Mouse (Mus musculus): Measurements from ENCODE around the gene Rab11a. TPM values are rescaled to one million over a fixed set of nuclear protein-coding genes. Genes with fewer than 3 reads are reported as not detected.
"Not testable (repeated sequence)": the region's sequence is repeated elsewhere in the genome, so short reads cannot be mapped to it uniquely, and the experiment has no call there.

Rab11a gene
- polyA plus RNA-seq, 1 experiment: 793 TPM

DNA sequence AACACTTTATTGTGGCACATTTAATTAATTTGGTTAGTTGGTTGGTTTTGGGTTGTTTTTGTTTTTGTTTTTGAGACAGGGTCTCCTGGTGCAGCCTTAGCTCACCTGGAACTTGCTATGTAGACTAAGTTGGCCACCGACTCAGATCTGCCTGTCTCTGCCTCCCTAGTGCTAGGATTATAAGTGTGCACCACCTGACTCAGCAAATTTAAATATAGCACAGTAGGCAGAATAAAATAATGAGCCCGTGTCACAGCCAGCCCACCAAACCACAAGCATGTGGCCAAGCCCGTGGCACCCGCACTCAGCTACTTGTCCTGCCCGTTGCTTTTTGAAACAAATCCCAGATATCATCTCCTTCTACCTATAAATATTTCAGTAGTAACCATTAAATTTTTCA is 15.0 kb upstream of the Rab11a start:
- Histone ChIP-seq H3K9me3 (no peaks in the 10 kb centered on the region), H3K27me3 (replicated peaks) (no peaks in the 10 kb centered on the region), H3K4me3 (replicated peaks) (no peak overlapping the region), H3K4me1 (peaks cover 39% of the 10 kb centered on the region), H3K36me3 (replicated peaks; ENCODE audit: low read length) (no peaks in the 10 kb centered on the region)
- TF ChIP-seq FLI1 (IDR thresholded peaks at IDR 0.05; ENCODE audit: low read length): no peak
- no peak for TF ChIP-seq GATA1 (IDR thresholded peaks at IDR 0.05; ENCODE audit: borderline replicate concordance, low read length)

DNA sequence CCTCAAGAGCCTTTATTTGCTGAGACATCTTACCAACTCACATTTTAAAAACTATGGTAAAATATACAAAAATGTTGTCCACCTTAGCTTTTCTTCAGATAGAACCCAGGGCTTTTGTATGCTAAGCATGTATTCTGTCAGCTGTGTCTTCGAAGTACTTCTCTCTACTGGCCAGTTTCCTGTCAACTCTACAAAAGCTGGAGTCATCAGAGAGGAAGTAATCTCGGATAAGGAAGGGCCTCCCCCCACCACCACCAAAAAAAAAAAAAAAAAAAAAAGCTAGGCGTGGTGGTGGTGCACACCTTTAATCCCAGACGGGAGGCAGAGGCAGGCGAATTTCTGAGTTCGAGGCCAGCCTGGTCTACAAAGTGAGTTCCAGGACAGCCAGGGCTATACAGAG is 11.8 kb upstream of the Rab11a start:
- TF ChIP-seq FLI1 (IDR thresholded peaks at IDR 0.05; ENCODE audit: low read length) (no peak), GATA1 (IDR thresholded peaks at IDR 0.05; ENCODE audit: borderline replicate concordance, low read length) (no peak)
- Histone ChIP-seq H3K4me3 (replicated peaks) (no peak overlapping the region), H3K9me3 (no peaks in the 10 kb centered on the region), H3K27me3 (replicated peaks) (no peaks in the 10 kb centered on the region), H3K36me3 (replicated peaks; ENCODE audit: low read length) (no peaks in the 10 kb centered on the region), H3K4me1 (peaks cover 45% of the 10 kb centered on the region)

DNA sequence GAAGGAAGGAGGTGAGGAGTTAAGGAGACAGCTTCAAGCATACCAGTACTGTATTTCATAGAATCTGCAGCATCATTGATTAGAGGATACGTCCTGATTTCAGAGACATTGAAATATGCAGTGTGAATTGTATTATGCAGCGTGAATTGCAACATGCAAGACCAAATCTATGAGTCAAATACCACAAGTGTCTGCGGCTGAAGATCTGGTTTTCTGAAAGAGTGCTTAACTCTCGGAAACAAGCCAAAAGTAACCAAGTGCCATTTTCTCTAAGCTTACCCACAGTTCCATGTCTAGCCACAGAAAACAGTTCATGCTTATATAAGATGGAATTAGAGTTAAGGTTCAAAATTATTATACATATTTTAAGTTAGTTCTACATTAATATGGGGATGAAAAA is 10.2 kb upstream of the Rab11a start:
- Histone ChIP-seq H3K36me3 (replicated peaks; ENCODE audit: low read length) (no peaks in the 10 kb centered on the region), H3K27me3 (replicated peaks) (no peaks in the 10 kb centered on the region), H3K4me1 (peaks cover 42% of the 10 kb centered on the region), H3K9me3 (no peaks in the 10 kb centered on the region), H3K4me3 (replicated peaks) (no peak overlapping the region)
- TF ChIP-seq GATA1 (IDR thresholded peaks at IDR 0.05; ENCODE audit: borderline replicate concordance, low read length) (no peak), FLI1 (IDR thresholded peaks at IDR 0.05; ENCODE audit: low read length) (no peak)

DNA sequence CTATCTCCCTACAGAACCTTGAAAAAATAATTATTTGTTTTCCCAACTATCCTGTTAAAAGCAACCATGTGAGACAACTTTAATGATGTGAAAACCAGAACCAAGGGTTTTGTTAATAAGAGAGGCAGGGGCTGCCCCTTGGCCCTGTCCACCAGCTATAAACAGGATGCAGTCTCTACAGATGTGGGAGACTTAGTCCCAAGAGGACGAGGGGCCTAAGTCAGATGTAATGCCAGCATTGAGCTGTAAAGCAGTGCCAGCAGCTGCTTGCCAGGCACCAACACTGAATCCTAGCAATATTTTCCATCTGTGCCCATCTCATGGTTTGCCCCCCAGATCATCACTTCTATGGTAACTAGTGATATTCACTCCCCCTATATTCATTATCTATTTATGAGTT is 4.9 kb upstream of the Rab11a start:
- no peak overlapping the region for H3K4me3 ChIP-seq (replicated peaks)
- no peaks in the 10 kb centered on the region for H3K9me3 ChIP-seq
- H3K27me3 ChIP-seq (replicated peaks): no peaks in the 10 kb centered on the region

DNA sequence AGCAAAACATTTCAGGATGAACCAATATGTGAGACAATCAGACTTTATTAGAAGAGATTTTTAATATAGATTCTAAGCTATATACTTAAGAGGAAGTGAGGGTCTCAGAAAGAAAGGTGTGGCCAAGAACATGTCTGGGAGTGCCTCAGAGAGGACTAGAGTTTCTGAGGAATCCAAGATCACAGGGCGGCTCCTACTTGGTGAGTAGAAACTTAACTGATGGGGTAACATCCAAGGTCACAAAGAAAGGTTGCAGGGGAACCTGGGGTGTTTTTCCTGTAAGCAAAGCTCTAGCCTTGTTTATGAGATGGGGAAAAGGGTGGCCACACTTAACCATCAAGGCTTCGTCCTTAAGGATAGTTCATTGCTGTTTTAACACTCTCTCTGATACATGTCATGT is 1.4 kb upstream of the Rab11a start:
- Histone ChIP-seq H3K9me3 (no peaks in the 10 kb centered on the region), H3K4me3 (replicated peaks) (no peak overlapping the region), H3K4me1 (peaks cover 32% of the 10 kb centered on the region), H3K27me3 (replicated peaks) (no peaks in the 10 kb centered on the region), H3K36me3 (replicated peaks; ENCODE audit: low read length) (peaks cover 6% of the 10 kb centered on the region)
- no peak for TF ChIP-seq GATA1 (IDR thresholded peaks at IDR 0.05; ENCODE audit: borderline replicate concordance, low read length)
- TF ChIP-seq FLI1 (IDR thresholded peaks at IDR 0.05; ENCODE audit: low read length): no peak

More for the DNA sequence above, 4.9 kb upstream of the Rab11a start:
- Histone ChIP-seq H3K36me3 (replicated peaks; ENCODE audit: low read length) (no peaks in the 10 kb centered on the region), H3K4me1 (peaks cover 27% of the 10 kb centered on the region)
- TF ChIP-seq GATA1 (IDR thresholded peaks at IDR 0.05; ENCODE audit: borderline replicate concordance, low read length): no peak
- TF ChIP-seq FLI1 (IDR thresholded peaks at IDR 0.05; ENCODE audit: low read length): no peak

DNA sequence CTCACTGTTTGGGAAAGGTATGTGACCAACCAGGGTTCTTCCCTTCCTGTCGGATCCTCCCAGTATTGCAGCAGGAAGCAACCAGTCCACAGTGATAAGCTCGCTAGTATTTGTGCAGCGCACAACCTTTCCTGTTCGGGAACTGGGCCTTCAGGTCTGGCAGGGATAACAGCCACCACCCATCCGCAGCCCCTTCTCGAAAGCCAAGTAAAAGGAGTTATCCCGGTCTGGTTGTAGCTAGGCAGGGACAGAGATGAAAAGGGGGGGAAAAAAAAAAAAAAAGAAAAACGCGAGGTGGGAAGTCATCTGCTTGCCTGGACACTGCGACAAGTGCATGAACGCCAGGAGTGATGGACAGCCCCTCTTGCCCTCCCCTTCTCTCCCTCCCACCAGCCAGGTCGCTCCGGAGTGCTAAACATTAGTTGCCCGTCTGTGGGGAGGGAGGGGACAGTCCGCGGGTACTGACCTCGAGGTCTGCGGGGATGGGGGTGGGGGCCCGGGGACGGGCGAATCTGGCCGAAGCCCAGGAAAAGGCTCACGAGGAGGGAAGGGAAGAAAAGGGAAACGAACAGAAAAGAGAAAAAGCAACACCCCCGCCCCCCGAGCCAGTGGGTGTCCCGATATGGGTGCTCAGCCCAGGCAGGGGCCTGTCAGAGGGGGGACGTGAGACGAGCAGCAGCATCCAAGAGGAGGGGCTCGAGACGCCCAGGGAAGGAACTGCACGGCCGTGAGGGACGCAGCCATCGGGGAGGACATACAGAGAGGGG is 736 bp downstream of the Rab11a start:
- Histone ChIP-seq H3K27me3 (replicated peaks) (no peaks in the 10 kb centered on the region), H3K4me3 (replicated peaks) (peak overlapping the region; percentile 99), H3K36me3 (replicated peaks; ENCODE audit: low read length) (peaks cover 15% of the 10 kb centered on the region), H3K9me3 (no peaks in the 10 kb centered on the region), H3K4me1 (peaks cover 41% of the 10 kb centered on the region)
- TF ChIP-seq FLI1 (IDR thresholded peaks at IDR 0.05; ENCODE audit: low read length) (peak; percentile 19; the same call in 1 of the 2 replicates), GATA1 (IDR thresholded peaks at IDR 0.05; ENCODE audit: borderline replicate concordance, low read length) (peak; percentile 86; the same call in 2 of the 3 replicates)

DNA sequence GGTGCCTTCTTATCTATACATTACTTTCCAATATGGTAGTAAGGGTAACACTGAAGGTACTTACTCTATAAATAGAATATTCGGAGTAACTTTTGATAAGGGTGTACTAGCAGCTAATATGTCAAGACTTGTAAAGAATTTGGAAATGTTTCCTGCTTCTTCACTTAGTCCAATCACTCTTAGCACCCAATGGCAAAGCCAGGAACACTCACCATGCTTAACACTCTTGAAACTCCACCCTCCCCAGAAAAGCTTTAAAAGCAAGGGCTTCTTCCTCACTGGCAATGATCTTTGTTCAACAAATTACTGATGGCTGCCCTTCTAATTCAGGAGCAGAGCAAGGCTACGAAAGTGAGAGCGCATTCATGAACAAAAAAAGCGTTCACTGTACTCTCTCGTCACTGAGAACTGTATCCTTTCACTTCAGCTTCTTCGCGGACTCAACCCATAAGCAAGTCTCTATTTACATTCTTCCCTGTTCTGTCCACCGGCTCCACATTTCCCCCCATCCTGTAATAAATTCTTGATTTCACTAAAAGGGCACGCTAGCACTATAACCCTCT is 1.4 kb downstream of the Rab11a start:
- H3K27me3 ChIP-seq (replicated peaks): no peaks in the 10 kb centered on the region
- H3K9me3 ChIP-seq: no peaks in the 10 kb centered on the region
- peaks cover 20% of the 10 kb centered on the region for H3K36me3 ChIP-seq (replicated peaks; ENCODE audit: low read length)

DNA sequence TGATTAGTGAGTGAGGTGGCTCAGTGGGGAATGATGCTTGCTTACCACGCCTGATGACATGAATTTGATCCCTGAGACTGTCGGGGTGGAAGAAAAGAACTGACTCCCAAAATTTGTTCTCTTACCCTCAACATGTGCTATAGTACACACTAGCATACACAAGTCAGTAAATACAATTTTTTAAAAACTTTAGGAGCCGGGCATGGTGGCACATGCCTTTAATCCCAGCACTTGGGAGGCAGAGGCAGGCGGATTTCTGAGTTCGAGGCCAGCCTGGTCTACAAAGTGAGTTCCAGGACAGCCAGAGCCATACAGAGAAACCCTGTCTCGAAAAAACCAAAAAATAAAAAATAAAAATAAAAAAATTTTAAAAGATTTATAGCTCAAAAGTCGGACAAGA is 2.6 kb downstream of the Rab11a start:
- not testable (repeated sequence) for H3K9me3 ChIP-seq; H3K27me3 ChIP-seq (replicated peaks)
- H3K4me1 ChIP-seq: peaks cover 52% of the 10 kb centered on the region
- H3K36me3 ChIP-seq (replicated peaks; ENCODE audit: low read length): peaks cover 31% of the 10 kb centered on the region
- H3K4me3 ChIP-seq (replicated peaks): peak overlapping the region; percentile 99

More for the DNA sequence above, 1.4 kb downstream of the Rab11a start:
- TF ChIP-seq FLI1 (IDR thresholded peaks at IDR 0.05; ENCODE audit: low read length) (no peak), GATA1 (IDR thresholded peaks at IDR 0.05; ENCODE audit: borderline replicate concordance, low read length) (no peak)
- Histone ChIP-seq H3K4me1 (peaks cover 48% of the 10 kb centered on the region), H3K4me3 (replicated peaks) (peak overlapping the region; percentile 99)

DNA sequence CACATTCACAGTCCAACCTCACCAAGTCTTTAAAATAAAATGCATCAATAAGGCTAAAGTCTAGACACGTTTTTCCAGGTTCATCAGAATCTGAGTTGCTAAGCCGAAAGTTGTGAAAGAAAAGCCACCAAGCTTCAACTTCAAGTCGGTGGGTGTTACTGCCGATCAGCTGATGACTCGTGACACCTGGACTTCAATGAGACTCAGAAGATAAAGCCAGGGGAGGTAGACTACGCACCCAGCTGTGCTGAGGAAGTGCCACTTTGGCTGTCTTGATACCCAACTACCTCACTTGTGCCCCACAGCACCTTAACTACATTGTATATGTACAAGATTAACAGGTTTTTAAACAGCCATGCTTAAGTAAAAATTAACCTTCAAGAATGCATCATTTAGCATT is 3.4 kb downstream of the Rab11a start:
- Histone ChIP-seq H3K36me3 (replicated peaks; ENCODE audit: low read length) (peaks cover 38% of the 10 kb centered on the region), H3K27me3 (replicated peaks) (no peaks in the 10 kb centered on the region), H3K9me3 (no peaks in the 10 kb centered on the region), H3K4me3 (replicated peaks) (peak overlapping the region; percentile 81), H3K4me1 (peaks cover 53% of the 10 kb centered on the region)
- TF ChIP-seq FLI1 (IDR thresholded peaks at IDR 0.05; ENCODE audit: low read length): no peak
- TF ChIP-seq GATA1 (IDR thresholded peaks at IDR 0.05; ENCODE audit: borderline replicate concordance, low read length): no peak

DNA sequence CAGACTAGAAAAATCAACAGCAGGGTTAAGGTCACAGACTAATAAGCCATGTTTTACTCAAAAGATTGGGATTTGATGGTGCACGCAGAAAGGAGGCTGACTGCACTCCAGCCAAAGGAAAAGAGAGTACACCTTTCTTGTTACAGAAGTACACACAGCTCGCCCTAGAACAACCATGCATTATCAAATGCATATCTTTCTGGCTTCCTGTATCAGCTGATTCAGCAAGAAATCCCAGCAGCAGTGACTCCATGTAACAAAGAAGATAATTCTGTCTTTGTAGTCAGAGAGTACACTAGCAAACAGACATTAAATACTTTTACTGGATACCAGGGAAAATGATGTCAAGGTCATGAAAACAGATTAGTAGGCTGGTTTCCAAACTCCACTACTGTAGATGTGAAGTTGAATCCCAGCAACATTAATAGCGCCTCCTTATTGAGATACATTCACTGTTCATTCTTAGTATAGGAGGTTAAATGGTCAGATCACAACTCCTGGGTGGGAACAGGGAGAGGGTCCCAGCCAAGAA is 6.5 kb downstream of the Rab11a start:
- H3K36me3 ChIP-seq (replicated peaks; ENCODE audit: low read length): peaks cover 68% of the 10 kb centered on the region
- H3K4me3 ChIP-seq (replicated peaks): peak overlapping the region; percentile 46
- no peaks in the 10 kb centered on the region for H3K9me3 ChIP-seq
- H3K4me1 ChIP-seq: peaks cover 66% of the 10 kb centered on the region
- H3K27me3 ChIP-seq (replicated peaks): no peaks in the 10 kb centered on the region
- no peak for TF ChIP-seq FLI1 (IDR thresholded peaks at IDR 0.05; ENCODE audit: low read length)
- TF ChIP-seq GATA1 (IDR thresholded peaks at IDR 0.05; ENCODE audit: borderline replicate concordance, low read length): no peak

Measured in megakaryocyte, embryonic 14.5 days (primary cell).